Mouse (Mus musculus) forebrain, embryonic 16.5 days (tissue): ENCODE data around the gene C3. TPM values are rescaled to one million over a fixed set of nuclear protein-coding genes. Genes with fewer than 3 reads are reported as not detected.
A peak's percentile ranks its signal among the peaks of the same experiment; 100 is the strongest.

ENCODE experiments used
- ATAC-seq: fragments of 200-750 bp; cut with Nextera tagmentation; 2 replicates; pipeline ENCODE4 v1.8.0; 2017; ENCODE audit warnings: mild to moderate bottlenecking, moderate library complexity
- H3K27ac ChIP-seq: fragments of 300-500 bp; sonication (generic); 2 replicates; pipeline ENCODE4 v1.5.1; 2014; ENCODE audit warnings: low read length, control low read depth
- H3K27me3 ChIP-seq: fragments of 300-500 bp; sonication (generic); replicated peaks from 2 replicates; pipeline ENCODE4 v1.6.1; 2014; ENCODE audit warnings: low read length; ENCODE audit not compliant: control insufficient read depth, insufficient read depth
- H3K36me3 ChIP-seq: fragments of 300-500 bp; sonication (generic); 2 replicates; pipeline ENCODE4 v1.6.1; 2014; ENCODE audit not compliant: control insufficient read depth, insufficient read depth
- H3K4me1 ChIP-seq: fragments of 300-500 bp; sonication (generic); replicated peaks from 2 replicates; pipeline ENCODE4 v1.6.1; 2014; ENCODE audit warnings: low read length; ENCODE audit not compliant: control insufficient read depth, insufficient read depth
- H3K4me2 ChIP-seq: fragments of 300-500 bp; sonication (generic); 2 replicates; pipeline ENCODE4 v1.6.1; 2014; ENCODE audit warnings: mild to moderate bottlenecking, low read length, control low read depth
- H3K4me3 ChIP-seq: fragments of 300-500 bp; sonication (generic); replicated peaks from 2 replicates; pipeline ENCODE4 v1.5.1; 2014; ENCODE audit warnings: mild to moderate bottlenecking, low read length, control low read depth
- H3K9ac ChIP-seq: fragments of 300-500 bp; sonication (generic); replicated peaks from 2 replicates; pipeline ENCODE4 v1.6.1; 2014; ENCODE audit warnings: low read depth, low read length, control low read depth
- H3K9me3 ChIP-seq: fragments of 300-500 bp; sonication (generic); 2 replicates; pipeline ENCODE4 v1.6.1; 2016; ENCODE audit warnings: low read length; ENCODE audit not compliant: control insufficient read depth
- whole genome bisulfite sequencing: fragments of 180-500 bp; shearing (Covaris S2); extraction: QIAGEN DNeasy Blood & Tissue Kit; methylation state at CpG from one replicate; pipeline ENCODE4 v1.1.7; 2014; 5-methylcytosine and 5-hydroxymethylcytosine counted together
- polyA plus RNA-seq: library from polyadenylated mRNA; unstranded; fragments of >200 nt; fragmentation: Nextera tagmentation; extraction: Ambion mirVana; gene quantifications from 2 replicates; pipeline ENCODE4 v1.2.1, GENCODE M21; 2015

Gene C3
- polyA plus RNA-seq, 1 experiment from 2014 or later, result 1.2 TPM

DNA sequence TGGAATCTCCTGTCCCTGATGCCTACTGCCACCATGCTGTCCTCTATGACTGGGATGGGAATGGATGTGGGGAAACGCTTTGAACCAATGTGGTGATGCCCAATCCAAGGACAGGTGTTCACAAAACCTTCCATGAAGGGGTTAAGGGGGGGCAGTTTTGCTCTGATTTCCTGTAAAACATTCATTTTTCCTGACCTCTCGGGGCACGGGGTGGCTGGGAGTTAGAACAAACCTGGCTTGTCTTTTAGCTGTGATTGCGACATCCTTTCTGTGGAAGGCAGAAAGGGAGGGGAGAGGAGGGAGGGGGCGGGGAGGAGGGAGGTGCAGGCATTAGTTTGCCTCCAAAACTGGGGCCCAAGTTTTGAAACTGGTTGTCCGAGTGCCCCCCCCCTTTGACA lies 2.8 kb upstream of the C3 start:
- 70% methylated on average over 6 of the region's 6 CpGs for WGBS
- H3K36me3 ChIP-seq, result peaks cover 5% of the 10 kb centered on the region; the same call in 1 of the 2 replicates
- H3K27me3 ChIP-seq, result no peaks in the 10 kb centered on the region
- no peak overlapping the region for H3K4me3 ChIP-seq
- no peak for ATAC-seq
- H3K9me3 ChIP-seq, result no peaks in the 10 kb centered on the region
- no peak overlapping the region for H3K27ac ChIP-seq
- H3K9ac ChIP-seq, result no peak overlapping the region
- H3K4me2 ChIP-seq, result no peak overlapping the region
- no peaks in the 10 kb centered on the region for H3K4me1 ChIP-seq

DNA sequence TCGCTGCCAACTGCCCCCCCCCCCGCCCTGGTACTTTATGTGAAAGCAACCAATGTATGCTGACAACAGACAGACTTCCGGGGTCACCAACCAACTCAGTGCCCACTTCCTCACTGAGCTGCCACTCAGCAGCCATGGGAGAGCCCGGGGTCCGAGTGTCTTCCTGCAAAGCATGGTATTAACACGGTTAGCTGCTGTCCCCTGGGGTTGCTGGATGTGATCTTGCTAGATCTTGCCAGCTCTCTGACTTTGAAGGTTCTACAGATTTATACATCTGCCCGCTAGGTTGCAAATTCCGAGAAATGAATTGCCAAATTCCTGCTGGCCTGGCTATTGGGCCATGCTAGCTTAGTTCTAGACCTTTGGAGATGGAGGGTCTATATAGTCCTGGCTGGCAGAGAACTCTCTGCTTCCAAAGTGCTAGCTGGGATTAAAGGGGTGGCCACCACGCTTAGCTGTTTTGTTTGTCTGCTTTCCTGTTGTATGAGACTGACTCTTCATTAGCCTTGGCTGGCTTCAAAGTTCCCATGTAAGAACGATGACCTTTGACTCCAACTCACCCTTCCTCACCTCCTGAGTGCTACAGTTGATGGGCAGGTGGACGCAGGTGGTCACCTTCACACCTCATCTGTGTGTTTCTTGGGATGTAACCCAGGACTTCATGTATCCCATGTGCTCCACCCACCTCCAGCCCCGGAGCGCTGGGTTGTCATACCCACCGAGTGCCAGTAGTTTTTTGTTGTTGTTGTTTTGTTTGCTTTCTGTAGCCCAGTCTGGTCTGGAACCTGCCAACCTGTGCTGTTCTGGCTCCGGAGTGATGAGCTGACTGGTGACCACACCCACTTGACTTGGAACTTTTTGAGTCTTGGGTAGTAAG lies 2.2 kb upstream of the C3 start:
- Histone ChIP-seq H3K27ac (no peak overlapping the region), H3K4me2 (no peak overlapping the region), H3K9ac (no peak overlapping the region), H3K36me3 (0 out of 2 replicates have a peak, but pooled peaks cover 3% of the 10 kb centered on the region), H3K4me1 (no peaks in the 10 kb centered on the region), H3K9me3 (no peaks in the 10 kb centered on the region), H3K4me3 (no peak overlapping the region), H3K27me3 (no peaks in the 10 kb centered on the region)
- no peak for ATAC-seq
- WGBS, result 82% methylated on average over 15 of the region's 15 CpGs

DNA sequence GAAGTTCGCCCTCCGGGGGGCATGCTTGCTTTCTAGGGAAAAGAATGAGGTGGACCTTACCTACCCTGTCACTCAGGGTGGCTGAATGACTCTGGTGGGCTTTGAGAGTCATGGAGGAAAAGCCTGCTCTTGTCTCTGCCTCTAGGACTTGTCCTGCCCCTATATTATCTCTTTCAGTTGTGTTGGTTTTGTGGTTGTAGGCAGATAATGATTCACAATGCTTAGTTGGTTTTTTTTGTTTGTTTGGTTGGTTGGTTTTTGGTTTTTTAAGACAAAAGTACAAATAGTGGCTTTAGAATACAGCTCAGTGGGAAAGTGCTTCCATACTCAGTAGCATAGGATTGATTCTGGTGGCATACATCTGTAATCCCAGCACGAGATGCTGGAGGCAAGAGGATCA lies 937 bp upstream of the C3 start:
- Histone ChIP-seq H3K9ac (no peak overlapping the region), H3K4me3 (no peak overlapping the region), H3K36me3 (no peaks in the 10 kb centered on the region), H3K4me1 (no peaks in the 10 kb centered on the region), H3K4me2 (no peak overlapping the region), H3K9me3 (no peaks in the 10 kb centered on the region), H3K27ac (no peak overlapping the region), H3K27me3 (no peaks in the 10 kb centered on the region)
- WGBS, result 82% methylated on average over 3 of the region's 3 CpGs
- no peak for ATAC-seq

DNA sequence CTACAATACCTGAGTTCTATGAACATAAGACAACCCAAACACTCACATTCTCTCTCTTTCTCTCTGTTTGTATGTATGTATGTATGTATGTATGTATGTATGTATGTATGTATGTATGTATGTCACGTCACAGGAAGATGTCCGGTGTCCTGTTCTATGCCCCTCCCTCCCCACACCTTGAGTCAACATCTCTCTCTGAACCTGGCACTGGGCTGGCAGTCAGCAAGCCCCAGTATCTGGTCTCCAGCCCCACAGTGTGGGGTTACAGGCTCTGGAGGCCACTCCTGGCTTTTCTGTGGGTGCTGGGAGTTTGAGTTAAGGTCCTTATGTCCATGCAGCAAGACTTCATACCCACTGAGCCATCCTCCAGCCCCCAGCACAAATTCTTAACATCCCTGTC lies 468 bp downstream of the C3 start:
- no peaks in the 10 kb centered on the region for H3K9me3 ChIP-seq
- 95% methylated on average over 2 of the region's 2 CpGs for WGBS
- H3K36me3 ChIP-seq, result no peaks in the 10 kb centered on the region
- no peak overlapping the region for H3K27ac ChIP-seq
- no peaks in the 10 kb centered on the region for H3K27me3 ChIP-seq
- ATAC-seq, result no peak
- no peak overlapping the region for H3K4me3 ChIP-seq
- H3K4me2 ChIP-seq, result no peak overlapping the region
- no peak overlapping the region for H3K9ac ChIP-seq
- no peaks in the 10 kb centered on the region for H3K4me1 ChIP-seq

DNA sequence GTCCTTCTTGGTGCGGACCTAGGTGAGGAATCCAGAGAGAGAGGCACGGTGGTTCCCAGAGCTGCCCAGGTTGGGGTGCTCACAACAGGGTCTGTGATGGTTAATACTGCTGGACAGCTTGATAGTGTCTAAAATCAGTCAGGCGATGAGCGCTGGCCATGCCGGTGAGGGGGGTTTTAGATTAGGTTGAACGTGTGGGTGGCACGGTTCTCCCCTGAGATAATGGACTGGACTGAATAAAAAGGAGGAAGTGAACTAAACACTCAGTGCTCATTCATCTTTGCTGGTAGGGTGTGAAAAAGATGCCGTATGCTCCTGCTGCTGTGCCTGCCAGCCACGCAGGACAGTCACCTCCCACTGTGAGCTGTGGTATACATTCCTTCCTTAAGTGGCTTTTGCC lies 4.6 kb downstream of the C3 start:
- Histone ChIP-seq H3K4me2 (no peak overlapping the region), H3K9ac (no peak overlapping the region), H3K27ac (no peak overlapping the region), H3K9me3 (no peaks in the 10 kb centered on the region), H3K4me1 (no peaks in the 10 kb centered on the region), H3K27me3 (no peaks in the 10 kb centered on the region), H3K4me3 (no peak overlapping the region), H3K36me3 (no peaks in the 10 kb centered on the region)
- WGBS, result 74% methylated on average over 9 of the region's 9 CpGs
- no peak for ATAC-seq

DNA sequence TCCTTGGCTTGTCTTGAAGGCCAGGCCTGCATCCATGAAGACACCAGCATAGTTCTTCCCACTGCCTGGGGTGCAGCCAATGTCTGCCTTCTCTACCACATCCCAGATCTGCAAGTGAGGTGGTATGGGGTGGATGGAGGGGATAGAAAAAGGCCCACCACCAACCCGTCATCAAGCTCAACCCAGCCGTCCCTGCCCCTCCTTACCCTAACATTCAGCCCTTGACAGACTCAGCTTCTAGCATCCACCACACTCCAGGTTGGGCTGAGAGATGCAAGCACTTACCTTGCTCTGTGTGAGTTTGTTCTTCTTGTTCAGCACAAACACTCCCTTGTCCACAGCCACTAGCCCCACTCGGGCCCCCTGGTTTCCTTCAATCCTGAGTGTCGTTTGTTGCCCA lies 6.0 kb downstream of the C3 start:
- 82% methylated on average over 4 of the region's 4 CpGs for WGBS
- no peak for ATAC-seq
- no peaks in the 10 kb centered on the region for H3K27me3 ChIP-seq
- no peak overlapping the region for H3K4me2 ChIP-seq
- H3K27ac ChIP-seq, result no peak overlapping the region
- H3K9ac ChIP-seq, result no peak overlapping the region
- no peaks in the 10 kb centered on the region for H3K36me3 ChIP-seq
- H3K9me3 ChIP-seq, result no peaks in the 10 kb centered on the region
- H3K4me3 ChIP-seq, result no peak overlapping the region
- H3K4me1 ChIP-seq, result no peaks in the 10 kb centered on the region

DNA sequence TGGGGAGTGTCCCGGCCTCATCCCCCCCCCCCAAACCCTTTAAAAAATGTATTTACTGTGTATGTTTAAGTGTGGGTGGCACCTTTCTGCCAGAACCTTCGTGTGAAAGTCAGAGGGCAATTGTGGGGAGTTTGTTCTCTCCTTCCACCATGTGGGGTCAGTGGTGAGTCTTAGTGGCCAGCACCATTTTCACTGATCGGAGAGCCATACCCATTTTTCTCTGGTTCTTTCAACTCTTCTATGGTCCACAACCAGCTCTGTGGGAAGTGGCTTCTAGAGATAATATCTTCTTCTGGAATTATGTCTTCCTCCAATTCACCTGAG lies 8.1 kb downstream of the C3 start:
- no peak for ATAC-seq
- 12% methylated on average over 3 of the region's 3 CpGs for WGBS

DNA sequence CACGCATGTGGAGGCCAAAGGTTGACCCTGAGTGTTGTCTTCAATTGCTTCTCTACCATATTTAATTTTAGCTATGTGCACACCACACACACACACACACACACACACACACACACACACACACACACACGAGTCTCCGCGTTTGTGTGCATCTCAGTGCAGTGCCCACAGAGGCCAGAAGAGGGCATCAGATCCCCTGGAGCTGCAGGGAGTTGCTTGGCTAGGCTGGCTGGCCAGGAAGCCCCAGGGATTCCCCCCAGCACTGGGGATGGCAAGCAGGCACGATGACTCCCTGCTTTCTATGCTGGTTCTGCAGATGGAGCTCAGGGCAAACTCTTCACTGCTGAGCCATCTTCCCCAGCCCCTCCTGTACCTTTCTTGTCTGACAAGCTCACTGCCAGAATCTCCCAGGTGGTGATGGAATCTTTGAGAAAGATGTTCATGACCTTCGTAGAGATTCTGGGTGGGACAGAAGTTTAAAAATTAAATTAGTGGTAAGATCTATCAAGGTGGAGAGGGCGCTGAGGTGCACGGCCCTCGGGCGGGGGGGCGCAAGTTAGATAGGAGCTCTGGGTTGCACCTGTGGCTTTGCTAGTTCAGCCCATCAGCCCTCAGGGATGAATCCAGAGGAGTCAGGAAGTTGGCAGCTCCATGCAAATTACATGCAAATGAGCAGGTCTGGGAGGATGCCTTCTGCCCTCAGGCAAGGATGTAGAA lies 8.6 kb downstream of the C3 start:
- Histone ChIP-seq H3K4me3 (no peak overlapping the region), H3K36me3 (no peaks in the 10 kb centered on the region), H3K27ac (no peak overlapping the region), H3K27me3 (no peaks in the 10 kb centered on the region), H3K4me2 (no peak overlapping the region), H3K9ac (no peak overlapping the region), H3K4me1 (no peaks in the 10 kb centered on the region), H3K9me3 (no peaks in the 10 kb centered on the region)
- 0 out of 2 replicates have a peak, but pooled peaks have one; percentile 19 for ATAC-seq
- WGBS, result 17% methylated on average over 10 of the region's 11 CpGs

More for the DNA sequence above, 8.1 kb downstream of the C3 start:
- no peaks in the 10 kb centered on the region for H3K4me1 ChIP-seq
- H3K36me3 ChIP-seq, result no peaks in the 10 kb centered on the region
- H3K27me3 ChIP-seq, result no peaks in the 10 kb centered on the region
- H3K9ac ChIP-seq, result no peak overlapping the region
- H3K9me3 ChIP-seq, result no peaks in the 10 kb centered on the region
- no peak overlapping the region for H3K4me3 ChIP-seq
- no peak overlapping the region for H3K4me2 ChIP-seq
- no peak overlapping the region for H3K27ac ChIP-seq

DNA sequence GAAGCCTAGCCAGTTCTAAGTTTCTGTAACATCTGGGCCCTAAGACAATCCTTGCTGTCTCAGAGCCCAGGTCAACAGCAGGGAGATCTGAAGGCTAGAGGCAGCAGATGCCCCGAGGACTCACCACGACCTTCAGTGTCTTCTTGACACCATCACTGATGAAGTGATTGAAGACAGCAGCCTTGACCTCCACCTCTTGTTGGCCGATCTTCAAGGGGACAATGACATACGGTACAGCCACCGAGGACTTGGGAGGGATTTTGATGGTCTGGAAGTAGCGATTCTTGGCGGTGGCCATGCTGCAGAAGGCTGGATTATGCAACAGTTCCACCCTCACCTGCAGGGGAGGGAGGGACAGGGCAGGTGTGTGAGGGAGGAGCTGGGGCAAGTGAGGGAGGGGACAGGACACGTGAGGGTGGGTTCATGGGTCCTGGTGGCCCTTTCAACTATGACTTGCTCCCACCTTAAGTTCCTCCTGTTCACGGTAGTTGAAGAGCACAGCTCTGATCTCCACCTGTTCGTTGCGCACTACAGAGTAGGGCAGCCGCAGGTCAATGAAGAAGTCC lies 9.5 kb downstream of the C3 start:
- Histone ChIP-seq H3K27me3 (no peaks in the 10 kb centered on the region), H3K4me3 (no peak overlapping the region), H3K4me1 (no peaks in the 10 kb centered on the region), H3K4me2 (no peak overlapping the region), H3K36me3 (no peaks in the 10 kb centered on the region), H3K9ac (no peak overlapping the region), H3K9me3 (no peaks in the 10 kb centered on the region), H3K27ac (no peak overlapping the region)
- ATAC-seq, result no peak
- 76% methylated on average over 12 of the region's 12 CpGs for WGBS
